ENCODE assay signal across 9 mouse cellular contexts in genomic region chr10:77621546-77621945, GRCm38 (mm10). TPM values are rescaled to one million over a fixed set of nuclear protein-coding genes. Genes with fewer than 3 reads are reported as not detected.
DNase-seq lines count a peak whose midpoint lies in the region; ATAC-seq and TF ChIP-seq lines count a peak whose summit lies in the region.
"Had no signal": no experiment of that assay in that cellular context is flagged by ENCODE, and none has a peak within 500 bp of the region (broad histone marks: within the 10 kb centered on the region; RNA-seq: fewer than 3 reads in every experiment).

No protein-coding gene starts in this region.

- no peak for TF ChIP-seq RAD21 in CH12.LX (IDR thresholded peaks at IDR 0.05; ENCODE audit: low read depth, low read length)

- TF ChIP-seq CTCF in CH12.LX (conservative IDR thresholded peaks at IDR 0.05 in 1 of 2, IDR thresholded peaks at IDR 0.05 in 1 of 2; ENCODE audit: low read depth in 2 of 2, low read length in 2 of 2), result no peak
- no peak for TF ChIP-seq CTCF in liver, postnatal 0 days (IDR thresholded peaks at IDR 0.05; ENCODE audit: low read depth)

- in situ Hi-C loops in CH12.LX (cut with MboI; ENCODE audit: low pct_ligation_motif_present, low pct_unique_long_range_greater_than_20kb, low sequenced_read_pairs), result loop anchor here (10.0 kb wide), 1 partner anchor 107 kb away; the partner anchor contains the start of gene Fam207a

- H3K27ac ChIP-seq in heart, embryonic 10.5 days, result peak overlapping the region; percentile 97
- H3K27ac ChIP-seq in CH12.LX (ENCODE audit: insufficient read depth, low read depth), result peak overlapping the region; percentile 69
- peak overlapping the region; percentile 89 for H3K27ac ChIP-seq in forebrain, embryonic 16.5 days (ENCODE audit: low read length)
- H3K27ac ChIP-seq in liver, postnatal 0 days (ENCODE audit: low read depth), result peak overlapping the region; percentile 90

- TF ChIP-seq POLR2A in CH12.LX (IDR thresholded peaks at IDR 0.05; ENCODE audit: low read depth, low read length), result no peak

- H3K4me3 ChIP-seq in heart, embryonic 10.5 days, result peak overlapping the region; percentile 99
- H3K4me3 ChIP-seq in CH12.LX (replicated peaks in 1 of 3; ENCODE audit: low read depth in 2 of 3, low read length in 2 of 3, poor library complexity in 1 of 3), result peak overlapping the region; percentile 52 to 99 (median 97)
- H3K4me3 ChIP-seq in forebrain, embryonic 16.5 days (replicated peaks; ENCODE audit: low read length), result peak overlapping the region; percentile 99
- H3K4me3 ChIP-seq in liver, postnatal 0 days (ENCODE audit: low read depth, low read length), result peak overlapping the region; percentile 67

- peaks cover 29% of the 10 kb centered on the region for H3K4me1 ChIP-seq in heart, embryonic 10.5 days
- H3K4me1 ChIP-seq in CH12.LX (ENCODE audit: control insufficient read depth in 1 of 2, insufficient read depth in 2 of 2), result peaks cover 12 to 37% of the 10 kb centered on the region in 2 experiments
- H3K4me1 ChIP-seq in forebrain, embryonic 16.5 days (replicated peaks; ENCODE audit: control insufficient read depth, insufficient read depth, low read length), result peaks cover 36% of the 10 kb centered on the region
- H3K4me1 ChIP-seq in liver, postnatal 0 days (ENCODE audit: insufficient read depth), result peaks cover 38% of the 10 kb centered on the region

- peak overlapping the region; percentile 80 for H3K9ac ChIP-seq in CH12.LX (ENCODE audit: insufficient read depth, low read depth)
- peak overlapping the region; percentile 95 for H3K9ac ChIP-seq in forebrain, embryonic 16.5 days (replicated peaks; ENCODE audit: low read depth, low read length)
- H3K9ac ChIP-seq in liver, postnatal 0 days (replicated peaks), result peak overlapping the region; percentile 82

- peaks cover 28% of the 10 kb centered on the region for H3K36me3 ChIP-seq in heart, embryonic 10.5 days
- peaks cover 19 to 54% of the 10 kb centered on the region in 2 experiments for H3K36me3 ChIP-seq in CH12.LX (replicated peaks in 1 of 2; ENCODE audit: control insufficient read depth in 1 of 2, insufficient read depth in 1 of 2, low read length in 1 of 2)
- H3K36me3 ChIP-seq in forebrain, embryonic 16.5 days (ENCODE audit: control insufficient read depth, insufficient read depth), result peaks cover 11% of the 10 kb centered on the region
- peaks cover 4% of the 10 kb centered on the region for H3K36me3 ChIP-seq in liver, postnatal 0 days (replicated peaks; ENCODE audit: insufficient read depth, low read length)

- H3K9me3 ChIP-seq in heart, embryonic 10.5 days, result no peaks in the 10 kb centered on the region
- no peaks in the 10 kb centered on the region for H3K9me3 ChIP-seq in CH12.LX (replicated peaks; ENCODE audit: low read length)
- H3K9me3 ChIP-seq in forebrain, embryonic 16.5 days (ENCODE audit: control insufficient read depth, low read length), result no peaks in the 10 kb centered on the region
- no peaks in the 10 kb centered on the region for H3K9me3 ChIP-seq in liver, postnatal 0 days (ENCODE audit: low read length)

- dilution Hi-C loops in CH12.LX (cut with MboI; ENCODE audit: extremely low pct_ligation_motif_present, extremely low pct_unique_long_range_greater_than_20kb, low sequenced_read_pairs), result no loop called here

- H3K27me3 ChIP-seq in heart, embryonic 10.5 days (ENCODE audit: insufficient read depth, poor library complexity, severe bottlenecking), result no peaks in the 10 kb centered on the region
- no peaks in the 10 kb centered on the region for H3K27me3 ChIP-seq in CH12.LX (replicated peaks)
- H3K27me3 ChIP-seq in forebrain, embryonic 16.5 days (replicated peaks; ENCODE audit: control insufficient read depth, insufficient read depth, low read length), result no peaks in the 10 kb centered on the region
- H3K27me3 ChIP-seq in liver, postnatal 0 days (ENCODE audit: insufficient read depth, low read length), result no peaks in the 10 kb centered on the region

- DNase-seq in heart, embryonic 10.5 days (ENCODE audit: low spot score), result no peak
- no peak for DNase-seq in heart, postnatal 4 days
- no peak for DNase-seq in CH12.LX (ENCODE audit: extremely low read depth)
- no peak for DNase-seq in liver, postnatal 0 days
- no peak for DNase-seq in layer of hippocampus, adult 9-11 months
- no peak for DNase-seq in retina, embryonic 14.5 days (ENCODE audit: low spot score)
- DNase-seq in thymus, adult 18-20 months, result no peak

- peaks cover 42% of the 10 kb centered on the region for H3K79me2 ChIP-seq in CH12.LX (replicated peaks; ENCODE audit: control insufficient read depth, extremely low read depth, insufficient read depth, poor library complexity, severe bottlenecking)

- TF ChIP-seq EP300 in CH12.LX (IDR thresholded peaks at IDR 0.05; ENCODE audit: low read length), result no peak
- TF ChIP-seq EP300 in liver, postnatal 0 days (IDR thresholded peaks at IDR 0.05; ENCODE audit: low read depth), result no peak

- 75% methylated on average over 8 of the region's 8 CpGs for WGBS in heart, embryonic 10.5 days
- 78% methylated on average over 8 of the region's 8 CpGs for WGBS in forebrain, embryonic 16.5 days
- WGBS in liver, postnatal 0 days (ENCODE audit: insufficient replicate concordance), result 68% methylated on average over 8 of the region's 8 CpGs

- ATAC-seq in forebrain, embryonic 16.5 days, result no peak
- no peak for ATAC-seq in liver, postnatal 0 days

- peak overlapping the region; percentile 85 for H3K4me2 ChIP-seq in CH12.LX (ENCODE audit: insufficient read depth, low read depth, poor library complexity, severe bottlenecking)
- peak overlapping the region; percentile 87 for H3K4me2 ChIP-seq in forebrain, embryonic 16.5 days (ENCODE audit: low read length)
- H3K4me2 ChIP-seq in liver, postnatal 0 days (ENCODE audit: low read depth, low read length), result peak overlapping the region; percentile 82

TF ChIP-seq in CH12.LX, 34 proteins besides CTCF, POLR2A, EP300 and RAD21:
- no peak for TF ChIP-seq SMC3 (IDR thresholded peaks at IDR 0.05; ENCODE audit: low read depth, low read length)
- no peak for TF ChIP-seq UBTF (IDR thresholded peaks at IDR 0.05; ENCODE audit: low read depth, low read length)
- TF ChIP-seq E2F4 (IDR thresholded peaks at IDR 0.05; ENCODE audit: insufficient replicate concordance, low read depth, low read length), result no peak
- no peak for TF ChIP-seq IRF4 (IDR thresholded peaks at IDR 0.05; ENCODE audit: low read depth, low read length)
- no peak for TF ChIP-seq SIN3A (IDR thresholded peaks at IDR 0.05; ENCODE audit: low read length)
- no peak for TF ChIP-seq TCF12 (IDR thresholded peaks at IDR 0.05; ENCODE audit: low read depth, low read length)
- TF ChIP-seq MYC (IDR thresholded peaks at IDR 0.05; ENCODE audit: low read depth, low read length), result no peak
- TF ChIP-seq USF1 (IDR thresholded peaks at IDR 0.05; ENCODE audit: low read depth, low read length), result no peak
- no peak for TF ChIP-seq ETS1 (conservative IDR thresholded peaks at IDR 0.05; ENCODE audit: low read depth, low read length)
- TF ChIP-seq MEF2A (IDR thresholded peaks at IDR 0.05; ENCODE audit: borderline replicate concordance, low read depth, low read length), result no peak
- TF ChIP-seq KAT2A (IDR thresholded peaks at IDR 0.05; ENCODE audit: insufficient replicate concordance, low read length), result no peak
- TF ChIP-seq ZNF384 (IDR thresholded peaks at IDR 0.05; ENCODE audit: low read depth, low read length), result no peak
- no peak for TF ChIP-seq RCOR1 (conservative IDR thresholded peaks at IDR 0.05; ENCODE audit: low read depth, low read length)
- TF ChIP-seq CHD2 (IDR thresholded peaks at IDR 0.05; ENCODE audit: low read length), result no peak
- TF ChIP-seq ZKSCAN1 (IDR thresholded peaks at IDR 0.05; ENCODE audit: borderline replicate concordance, low read depth, low read length), result no peak

RNA-seq across cellular contexts. Expression of gene Ube2g2, which starts 0.5 kb away (rescaled TPM):
- polyA plus RNA-seq in heart, embryonic 10.5 days (2016; fragmentation: Nextera tagmentation; extraction: Ambion mirVana), result 83.1 and 92.1 TPM in 2 replicates
- 10 to 100 TPM; 56.1 to 63.8 TPM for total RNA-seq in heart, postnatal 4 days (2021)
- total RNA-seq in CH12.LX (2012; rRNA removed), result 28.7 and 41.2 TPM in 2 replicates
- 32.6 and 40.8 TPM in 2 replicates for total RNA-seq in CH12.LX (2014; rRNA removed)
- polyA plus RNA-seq in CH12.LX (2012; ENCODE audit: insufficient read length, low read depth), result 59.4 and 72.2 TPM in 2 replicates
- polyA plus RNA-seq in forebrain, embryonic 16.5 days (2015; fragmentation: Nextera tagmentation; extraction: Ambion mirVana), result 107 and 114 TPM in 2 replicates
- polyA plus RNA-seq in liver, postnatal 0 days (2015; fragmentation: Nextera tagmentation; extraction: Ambion mirVana), result 37.4 and 40.4 TPM in 2 replicates

RNA-seq across cellular contexts. Expression of gene Gm49325, which starts 15.5 kb away (rescaled TPM):
- polyA plus RNA-seq in heart, embryonic 10.5 days (2016; fragmentation: Nextera tagmentation; extraction: Ambion mirVana), result 2.1 and 2.7 TPM in 2 replicates
- total RNA-seq in heart, postnatal 4 days (2021), result 10 to 100 TPM; 15.9 to 20.8 TPM
- total RNA-seq in CH12.LX (2012; rRNA removed) (0.55 TPM in 1 of 2 replicates, not detected in the other), CH12.LX (2014; rRNA removed) (1.1 TPM in 1 of 2 replicates, not detected in the other)
- 26.9 and 54.0 TPM in 2 replicates for polyA plus RNA-seq in CH12.LX (2012; ENCODE audit: insufficient read length, low read depth)
- polyA plus RNA-seq in forebrain, embryonic 16.5 days (2015; fragmentation: Nextera tagmentation; extraction: Ambion mirVana), result 1.2 and 8.4 TPM in 2 replicates
- polyA plus RNA-seq in liver, postnatal 0 days (2015; fragmentation: Nextera tagmentation; extraction: Ambion mirVana), result 8.4 and 13.3 TPM in 2 replicates
- total RNA-seq: neutrophil, adult 5-6 weeks had no signal

RNA-seq across cellular contexts. Expression of gene Sumo3, which starts 15.6 kb away (rescaled TPM):
- 235 and 306 TPM in 2 replicates for polyA plus RNA-seq in heart, embryonic 10.5 days (2016; fragmentation: Nextera tagmentation; extraction: Ambion mirVana)
- 10 to 100 TPM; 90.9 to 97.9 TPM for total RNA-seq in heart, postnatal 4 days (2021)
- 54.4 and 57.2 TPM in 2 replicates for total RNA-seq in CH12.LX (2012; rRNA removed)
- 81.2 TPM in 2 replicates for total RNA-seq in CH12.LX (2014; rRNA removed)
- polyA plus RNA-seq in CH12.LX (2012; ENCODE audit: insufficient read length, low read depth), result 87.9 and 130 TPM in 2 replicates
- polyA plus RNA-seq in forebrain, embryonic 16.5 days (2015; fragmentation: Nextera tagmentation; extraction: Ambion mirVana), result 335 and 349 TPM in 2 replicates
- 105 and 111 TPM in 2 replicates for polyA plus RNA-seq in liver, postnatal 0 days (2015; fragmentation: Nextera tagmentation; extraction: Ambion mirVana)

RNA-seq across cellular contexts. Expression of gene Pttg1ip, which starts 40.0 kb away (rescaled TPM):
- polyA plus RNA-seq in heart, embryonic 10.5 days (2016; fragmentation: Nextera tagmentation; extraction: Ambion mirVana), result 94.9 and 97.0 TPM in 2 replicates
- total RNA-seq in heart, postnatal 4 days (2021), result 100 to 1,000 TPM; 113 to 119 TPM
- total RNA-seq in CH12.LX (2012; rRNA removed), result 20.7 and 21.7 TPM in 2 replicates
- total RNA-seq in CH12.LX (2014; rRNA removed), result 24.2 and 25.3 TPM in 2 replicates
- polyA plus RNA-seq in CH12.LX (2012; ENCODE audit: insufficient read length, low read depth), result 18.9 and 20.3 TPM in 2 replicates
- polyA plus RNA-seq in forebrain, embryonic 16.5 days (2015; fragmentation: Nextera tagmentation; extraction: Ambion mirVana), result 73.3 and 80.5 TPM in 2 replicates
- polyA plus RNA-seq in liver, postnatal 0 days (2015; fragmentation: Nextera tagmentation; extraction: Ambion mirVana), result 126 and 129 TPM in 2 replicates
